Mouse (Mus musculus): Measurements from ENCODE around the gene Itpkb. TPM values are rescaled to one million over a fixed set of nuclear protein-coding genes. Genes with fewer than 3 reads are reported as not detected.
A peak's percentile ranks its signal among the peaks of the same experiment; 100 is the strongest.

Itpkb gene
- total RNA-seq, 1 experiment from 2014 or later, result 63.9 TPM

- DNase-seq, result no peak
Observed at GRCm38 (mm10) chr1:180314641-180315040, 15.6 kb upstream of the Itpkb start.

- no peak for DNase-seq
Observed at GRCm38 (mm10) chr1:180315127-180315526, 15.2 kb upstream of the Itpkb start.

- DNase-seq, result no peak
Observed at GRCm38 (mm10) chr1:180317450-180317849, 12.8 kb upstream of the Itpkb start.

GRCm38 (mm10) chr1:180318407-180318806 lies 11.9 kb upstream of the Itpkb start:
- no peak for DNase-seq

- DNase-seq, result no peak
Observed at GRCm38 (mm10) chr1:180319895-180320294, 10.4 kb upstream of the Itpkb start.

- DNase-seq, result peak; percentile 68
Observed at GRCm38 (mm10) chr1:180322896-180323295, 7.4 kb upstream of the Itpkb start.

- DNase-seq, result peak; percentile 55
Observed at GRCm38 (mm10) chr1:180323491-180323890, 6.8 kb upstream of the Itpkb start.

- DNase-seq, result no peak
Observed at GRCm38 (mm10) chr1:180324271-180324670, 6.0 kb upstream of the Itpkb start.

- peak; percentile 39 for DNase-seq
Observed at GRCm38 (mm10) chr1:180328794-180329665, 1.3 kb upstream of the Itpkb start.

GRCm38 (mm10) chr1:180329706-180330105 lies 579 bp upstream of the Itpkb start:
- DNase-seq, result no peak

- DNase-seq, result peak; percentile 70
Observed at GRCm38 (mm10) chr1:180330707-180331545, 641 bp downstream of the Itpkb start.

GRCm38 (mm10) chr1:180331546-180332075 lies 1.3 kb downstream of the Itpkb start:
- peak; percentile 64 for DNase-seq

GRCm38 (mm10) chr1:180332076-180332927 lies 2.0 kb downstream of the Itpkb start:
- DNase-seq, result peak; percentile 67

- DNase-seq, result no peak
Observed at GRCm38 (mm10) chr1:180332928-180333440, 2.7 kb downstream of the Itpkb start.

- DNase-seq, result no peak
Observed at GRCm38 (mm10) chr1:180333588-180333987, 3.3 kb downstream of the Itpkb start.

GRCm38 (mm10) chr1:180334541-180334940 lies 4.3 kb downstream of the Itpkb start:
- DNase-seq, result no peak

GRCm38 (mm10) chr1:180335513-180336375 lies 5.5 kb downstream of the Itpkb start:
- DNase-seq, result no peak

GRCm38 (mm10) chr1:180338358-180338757 lies 8.1 kb downstream of the Itpkb start:
- DNase-seq, result no peak

- DNase-seq, result no peak
Observed at GRCm38 (mm10) chr1:180339143-180339542, 8.9 kb downstream of the Itpkb start.

- no peak for DNase-seq
Observed at GRCm38 (mm10) chr1:180342944-180343343, 12.7 kb downstream of the Itpkb start.

Measured in adrenal gland, postnatal 14 days (tissue).